Mouse (Mus musculus) mouse embryonic stem cell (cell line): ENCODE data around the gene Nectin1.

Experiments used
- in situ Hi-C, 2 experiments: fragments of 300-500 bp; cut with MboI; formaldehyde crosslinking; loops; 1 replicate in 1 of 2; 3 replicates in 1 of 2; pipeline ENCODE4 v1.14.3; 2019 to 2020; ENCODE audit warnings: low sequenced_read_pairs in 2 of 2, low pct_unique_long_range_greater_than_20kb in 1 of 2, mixed read lengths in 1 of 2; ENCODE audit not compliant: unreplicated experiment in 1 of 2

Nectin1 gene

DNA sequence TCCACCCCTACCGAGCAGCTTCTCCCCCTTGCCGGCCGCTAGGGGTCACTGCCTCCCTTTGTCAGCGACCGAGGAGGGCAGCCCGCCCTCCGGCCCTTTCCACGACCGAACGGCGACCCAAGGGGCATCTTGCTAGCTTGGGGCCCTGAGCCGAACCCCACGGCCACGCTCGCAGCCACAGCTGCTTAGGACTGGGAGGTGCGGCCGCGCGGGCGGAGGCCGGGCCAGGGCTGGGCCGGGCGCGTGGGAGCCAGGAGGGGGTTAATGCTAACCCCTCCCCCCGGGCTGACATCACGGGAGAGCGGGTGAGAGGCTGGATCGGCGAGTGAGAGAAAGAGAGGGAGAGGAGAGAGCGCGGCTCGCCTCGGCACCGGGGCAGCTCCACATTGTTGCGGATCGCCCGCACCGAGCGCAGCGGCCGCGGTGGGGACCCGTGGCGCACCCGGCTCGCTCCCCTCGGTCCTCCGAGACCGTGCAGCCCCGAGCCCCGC lies at the start of gene Nectin1:
Gene Nectin1, plus strand, starts transcription at position 338 of the 491 bp plus-strand sequence.
- in situ Hi-C loops: no loop called here

DNA sequence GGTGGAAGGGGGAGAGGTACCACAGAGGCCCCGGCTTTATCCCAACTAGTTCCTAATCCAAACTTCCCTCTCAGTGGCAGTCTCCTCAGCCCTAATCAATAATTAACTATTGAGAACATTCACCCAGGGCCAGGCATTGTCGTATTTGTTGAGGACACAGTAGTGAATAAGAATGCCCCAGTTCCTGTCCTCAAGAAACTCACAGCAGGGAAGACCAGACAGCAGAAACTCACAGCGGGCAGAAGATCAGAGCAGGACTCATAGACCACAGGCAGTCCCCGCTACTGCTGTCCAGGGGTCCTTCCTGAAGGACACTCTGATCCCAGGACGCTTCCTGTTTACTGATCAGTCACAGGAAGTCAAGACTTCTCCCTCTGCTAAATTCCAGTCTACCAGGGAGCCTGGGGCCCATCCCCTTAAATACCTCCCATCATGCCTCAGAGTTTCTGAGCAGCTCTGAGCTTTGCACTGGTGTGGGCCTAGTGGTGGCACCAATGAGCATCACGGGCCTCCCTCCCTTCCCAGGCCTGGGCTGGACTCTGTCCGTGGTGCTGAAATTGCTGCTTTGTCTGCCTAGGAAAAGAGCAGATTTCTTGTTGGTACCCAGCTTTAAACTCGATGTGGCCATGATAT lies 45.6 kb upstream of the Nectin1 start:
- in situ Hi-C loops: no loop called here

DNA sequence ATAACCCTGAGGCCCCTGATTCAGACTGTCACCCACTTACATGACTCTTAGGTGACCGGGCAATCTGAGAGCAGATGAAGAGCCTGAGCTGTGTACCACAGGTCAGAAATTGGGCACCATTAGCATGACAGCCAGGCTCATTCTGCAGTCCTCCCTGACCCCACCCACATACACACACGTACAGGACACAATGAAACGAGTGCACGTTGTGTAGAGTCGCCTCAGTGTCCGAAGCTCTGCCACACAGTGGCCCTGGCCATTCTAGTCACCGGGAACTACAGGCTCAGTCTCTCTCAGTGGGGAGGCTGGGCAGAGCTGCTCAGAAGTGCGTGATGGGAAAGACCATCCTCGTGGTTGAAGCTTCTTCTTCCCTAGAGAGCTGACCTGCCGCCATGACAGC lies 44.9 kb upstream of the Nectin1 start:
- in situ Hi-C loops: no loop called here

DNA sequence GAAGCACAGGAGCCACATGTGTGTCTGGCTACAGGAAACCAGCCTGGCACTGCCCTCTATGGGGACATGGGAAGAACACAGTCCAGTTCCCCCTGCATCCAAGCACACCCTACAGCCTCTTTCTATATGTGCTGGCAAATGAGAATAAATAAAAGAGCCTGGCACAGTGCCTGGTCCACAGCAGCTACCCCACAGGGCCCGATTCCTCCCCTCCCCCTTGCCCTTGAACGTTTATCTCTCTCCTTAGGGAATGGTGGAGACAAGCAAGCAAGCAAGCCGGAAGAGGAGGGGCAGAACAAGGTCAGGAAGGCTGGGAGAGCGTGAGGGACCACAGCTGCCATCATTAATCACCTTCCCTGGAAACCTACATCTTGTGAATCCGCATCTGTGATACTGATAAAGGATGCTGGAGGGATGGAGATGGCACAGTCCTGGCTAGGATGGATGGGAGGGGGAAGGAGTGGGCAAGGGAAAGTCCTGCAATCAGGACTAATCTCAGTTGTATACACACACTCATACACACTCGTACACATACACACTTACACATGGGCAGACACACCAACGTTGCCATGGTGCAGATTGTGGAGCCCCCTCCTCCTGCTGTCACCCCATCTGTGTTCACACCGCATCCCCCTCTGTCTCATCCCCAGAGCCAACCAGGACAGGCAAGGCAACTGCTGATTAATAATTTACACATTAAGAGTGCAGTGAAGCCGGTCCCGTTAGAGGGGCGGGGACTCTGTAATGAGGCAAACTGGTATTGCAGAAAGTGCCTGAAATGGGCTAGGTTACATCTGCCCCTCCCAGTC lies 44.2 kb upstream of the Nectin1 start:
- in situ Hi-C loops: no loop called here

DNA sequence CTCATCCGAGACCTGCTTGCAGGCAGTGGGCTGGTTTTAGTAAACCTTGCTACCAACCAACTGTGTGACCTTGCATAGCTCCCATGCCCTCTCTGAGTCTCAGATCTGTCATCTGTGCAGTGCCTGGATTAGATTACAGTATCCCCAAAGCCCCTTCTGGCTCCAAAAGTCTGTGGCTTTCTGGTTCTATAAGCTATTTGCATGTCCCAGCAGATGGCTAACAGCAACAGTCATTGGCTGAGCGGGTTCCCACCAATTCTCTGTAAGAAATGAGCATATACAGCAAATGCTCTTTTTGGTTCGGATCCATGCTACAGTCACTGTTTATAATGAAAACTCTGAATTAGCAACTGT lies 43.6 kb upstream of the Nectin1 start:
- in situ Hi-C loops: no loop called here

DNA sequence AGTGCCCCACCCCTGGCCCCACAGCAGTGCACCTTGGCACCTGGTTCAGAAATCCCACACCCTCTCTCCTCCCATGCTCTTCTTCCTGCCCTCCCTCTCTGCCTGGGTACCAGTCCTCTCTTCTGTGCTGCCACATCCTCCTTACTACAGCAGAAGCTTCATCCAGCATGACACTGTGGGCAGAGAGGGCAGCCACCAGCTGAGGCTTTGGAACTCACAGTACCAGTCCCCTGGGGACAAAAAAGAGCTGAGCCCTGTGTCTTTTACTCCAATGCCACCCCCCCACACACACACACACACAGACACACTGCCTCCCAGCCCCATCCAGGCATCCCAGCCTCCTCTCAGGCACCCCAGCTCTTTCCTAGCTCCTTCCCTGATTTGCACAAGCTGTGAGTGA lies 42.0 kb upstream of the Nectin1 start:
- in situ Hi-C loops: no loop called here

DNA sequence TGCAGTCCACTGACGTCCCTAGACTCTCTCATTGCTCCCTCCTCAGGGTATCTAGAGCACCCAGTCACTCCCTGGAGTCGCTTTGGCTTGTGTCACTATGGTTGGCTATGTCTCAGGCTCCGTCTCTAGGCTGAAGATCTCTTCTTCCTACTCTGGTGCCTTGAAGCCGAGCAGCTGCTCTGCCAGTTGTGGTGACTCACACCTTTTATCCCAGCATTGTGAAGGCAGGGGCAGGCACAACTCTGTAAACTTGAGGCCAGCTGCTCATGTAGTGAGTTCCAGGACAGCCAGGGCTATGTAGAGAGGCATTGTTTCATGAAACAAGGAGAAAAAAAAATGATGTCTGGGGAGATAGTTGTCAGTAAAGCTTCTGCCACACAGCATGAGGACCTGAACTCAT lies 36.2 kb upstream of the Nectin1 start:
- in situ Hi-C loops: no loop called here

DNA sequence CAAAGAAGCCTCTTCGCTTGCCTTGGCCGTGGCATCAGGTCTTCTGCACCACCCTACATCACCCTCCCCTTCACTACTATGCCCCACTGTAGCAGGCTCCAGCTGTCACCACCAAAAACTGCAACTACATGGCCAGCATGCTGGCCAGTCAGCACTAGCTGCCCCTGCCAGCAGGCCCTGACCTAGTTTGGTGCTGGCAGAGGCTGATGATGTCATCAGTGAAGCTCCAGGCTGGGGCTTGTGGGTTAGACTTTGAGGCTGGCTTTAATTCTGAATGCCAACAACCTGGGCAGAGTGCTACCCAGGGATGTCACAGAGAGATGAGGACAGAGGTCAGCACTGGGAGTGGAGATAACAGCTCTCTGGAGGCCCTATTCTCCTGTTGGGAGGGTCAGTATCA lies 35.1 kb upstream of the Nectin1 start:
- in situ Hi-C loops: no loop called here

DNA sequence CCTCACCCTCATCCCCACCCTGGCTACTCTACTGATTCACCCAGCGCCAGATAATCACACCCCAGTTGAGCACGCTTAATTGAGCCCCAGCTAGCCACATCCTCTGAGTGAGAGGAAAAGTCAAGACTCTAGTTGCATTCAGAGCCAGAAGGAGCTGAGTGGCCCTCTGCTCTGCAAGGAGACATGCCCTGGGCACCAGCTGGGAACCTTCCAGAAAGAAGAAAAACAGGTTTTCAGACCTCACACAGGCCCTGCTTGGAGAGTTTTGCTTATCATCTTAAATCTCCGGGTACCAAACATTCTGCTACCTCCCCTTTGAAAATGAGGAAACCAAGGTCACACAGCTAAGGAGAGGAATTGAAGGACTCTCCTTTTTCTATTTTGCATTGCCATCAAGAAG lies 30.4 kb upstream of the Nectin1 start:
- in situ Hi-C loops: no loop called here

DNA sequence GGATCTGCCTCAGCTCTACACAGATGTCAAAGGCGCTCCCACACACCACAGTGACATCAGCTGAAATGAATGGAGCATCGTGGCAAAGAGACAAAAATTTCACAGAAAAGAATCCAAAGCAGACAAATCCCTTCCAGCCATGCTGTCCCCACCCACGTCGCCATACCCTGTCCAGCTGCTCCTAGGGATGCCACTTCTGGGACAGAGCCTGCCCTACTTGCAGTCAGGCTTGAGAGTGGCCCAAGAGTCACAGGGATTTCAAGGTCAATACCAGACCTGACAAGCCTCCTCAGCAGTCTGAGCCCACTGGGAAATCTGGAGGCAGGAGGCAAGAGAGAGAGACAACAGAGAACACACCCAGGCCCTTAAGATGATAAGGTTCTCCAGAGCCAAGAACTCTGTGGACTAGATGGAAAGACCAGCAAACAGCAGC lies 24.4 kb upstream of the Nectin1 start:
- in situ Hi-C loops: no loop called here

DNA sequence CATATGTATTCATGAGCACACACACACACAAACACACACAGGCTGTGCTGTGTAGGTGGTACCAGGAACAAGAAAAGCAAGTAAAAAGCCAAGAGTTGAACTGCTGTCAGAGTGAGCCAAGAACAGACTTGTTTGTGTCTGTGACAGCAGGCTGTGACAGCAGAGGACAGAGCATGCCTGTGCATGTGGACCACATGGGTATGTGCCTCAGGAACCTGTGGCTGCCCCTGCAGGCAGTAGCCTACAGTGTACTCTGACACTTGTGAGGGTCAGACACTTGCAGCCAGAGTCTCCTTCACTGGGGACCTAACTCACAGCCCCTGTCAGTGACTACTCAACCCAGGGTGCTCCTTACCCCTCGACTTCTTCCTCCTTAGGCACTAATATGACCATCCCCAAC lies 23.7 kb upstream of the Nectin1 start:
- in situ Hi-C loops: no loop called here

DNA sequence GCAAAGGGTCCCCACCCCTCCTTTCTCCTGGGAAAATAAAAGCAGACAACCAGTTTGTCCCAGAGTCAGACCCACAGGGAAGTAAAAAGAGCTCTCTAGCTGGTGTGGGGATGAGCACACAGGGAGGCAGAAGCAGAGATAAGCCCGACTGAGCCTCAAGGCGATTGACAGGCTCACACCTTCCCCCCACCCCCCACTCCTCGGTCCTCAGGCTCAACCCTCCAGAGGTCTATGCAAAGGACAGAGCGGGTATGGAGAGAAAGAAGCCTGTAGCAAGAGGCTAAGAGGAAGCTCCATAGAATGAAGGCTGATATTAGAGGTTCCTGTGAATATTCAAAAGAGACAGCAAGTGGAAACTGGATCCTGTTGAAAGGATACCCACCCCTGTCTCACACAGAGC lies 19.7 kb upstream of the Nectin1 start:
- in situ Hi-C loops: no loop called here

DNA sequence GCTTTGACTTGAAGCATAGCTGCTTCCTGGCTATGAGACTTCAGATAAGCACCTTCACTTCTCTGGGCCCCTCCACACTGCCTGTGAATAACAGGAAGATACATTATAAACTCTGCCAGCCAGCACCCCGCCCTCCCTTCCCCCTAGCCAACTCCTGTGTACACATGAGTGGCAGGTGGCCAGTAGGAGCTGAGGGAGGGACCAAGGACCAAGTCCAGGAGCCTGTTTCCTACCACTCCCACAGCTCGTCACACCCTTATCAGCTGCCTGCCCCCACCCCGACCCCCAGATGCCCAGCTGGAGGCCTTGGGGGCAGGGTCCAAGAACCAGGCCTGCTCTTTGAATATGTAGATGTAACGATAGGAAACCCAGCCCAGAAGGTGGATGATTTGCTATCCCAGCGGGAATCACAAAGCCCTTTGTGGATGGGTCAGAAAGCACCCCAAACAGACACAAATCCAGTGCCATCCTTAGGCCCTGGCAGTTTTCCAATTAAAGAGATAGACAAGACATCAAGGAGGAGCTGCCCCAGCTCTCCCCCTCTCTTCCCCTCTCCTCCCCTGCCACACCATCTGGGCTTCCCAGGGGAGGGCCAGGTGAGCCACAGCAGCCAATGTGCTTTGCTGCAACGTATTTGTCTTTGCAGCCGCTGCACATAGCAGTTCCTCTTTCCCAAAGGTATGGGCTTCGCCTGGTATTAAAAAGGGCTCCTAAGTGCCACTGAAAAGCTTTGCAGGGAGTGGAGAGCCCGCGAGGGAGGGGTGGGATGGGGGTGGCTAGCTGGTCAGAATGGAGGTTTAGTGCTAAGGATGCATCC lies 14.1 kb upstream of the Nectin1 start:
- in situ Hi-C loops: no loop called here

DNA sequence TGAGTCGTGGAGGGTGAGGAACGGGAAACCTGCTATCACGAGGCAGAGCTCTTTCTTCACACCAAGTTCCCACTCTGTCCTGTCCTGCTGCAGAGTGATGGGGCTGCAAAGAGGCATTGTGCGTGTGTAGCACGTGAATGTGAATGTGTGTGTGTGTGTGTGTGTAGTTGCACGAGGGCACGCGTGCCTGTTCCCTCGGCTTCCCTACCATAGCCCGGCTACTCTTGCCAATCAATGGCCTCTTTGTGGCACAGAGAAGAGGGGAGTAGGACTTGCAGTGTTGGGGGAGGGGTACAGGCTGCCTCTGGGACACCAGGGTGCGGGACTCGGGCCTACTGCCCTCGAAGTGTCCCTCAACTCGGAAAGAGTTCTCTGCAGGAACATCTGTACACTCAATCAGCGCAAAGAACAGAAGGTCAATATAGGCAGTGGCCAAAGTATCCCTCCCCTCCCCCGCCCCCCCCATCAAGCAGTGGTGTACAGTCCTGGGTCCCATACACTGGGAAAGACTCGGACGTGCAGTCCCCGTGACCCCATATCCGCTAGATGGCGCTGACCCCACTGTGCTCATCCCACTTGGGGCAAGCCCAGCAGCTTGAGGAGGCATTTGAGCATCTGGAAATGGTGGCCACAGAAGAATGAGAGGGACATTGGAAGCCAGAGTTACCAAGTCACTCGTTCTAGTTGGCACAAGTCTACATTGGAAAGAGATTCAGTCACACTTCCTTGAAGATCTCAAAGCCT lies 13.3 kb upstream of the Nectin1 start:
- in situ Hi-C loops: no loop called here

DNA sequence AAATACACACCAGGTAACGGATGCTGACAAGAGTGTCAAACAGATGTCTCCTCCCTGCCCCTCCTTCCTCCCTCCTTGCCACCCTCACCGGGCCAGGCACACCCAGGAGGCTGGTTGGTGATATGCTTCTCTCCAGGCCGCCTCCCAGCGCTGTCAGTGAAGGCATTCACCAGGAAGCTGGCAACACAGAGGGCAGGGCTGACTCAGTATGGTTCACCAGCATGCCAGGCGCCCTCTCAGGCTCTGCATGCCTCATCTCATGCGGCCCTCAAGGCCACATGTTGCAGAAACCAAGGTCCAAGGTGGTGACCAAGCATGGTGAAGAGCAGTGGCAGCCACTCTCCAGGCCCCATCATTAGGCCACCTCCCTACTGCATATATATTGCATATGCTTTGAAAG lies 11.9 kb upstream of the Nectin1 start:
- in situ Hi-C loops: no loop called here

DNA sequence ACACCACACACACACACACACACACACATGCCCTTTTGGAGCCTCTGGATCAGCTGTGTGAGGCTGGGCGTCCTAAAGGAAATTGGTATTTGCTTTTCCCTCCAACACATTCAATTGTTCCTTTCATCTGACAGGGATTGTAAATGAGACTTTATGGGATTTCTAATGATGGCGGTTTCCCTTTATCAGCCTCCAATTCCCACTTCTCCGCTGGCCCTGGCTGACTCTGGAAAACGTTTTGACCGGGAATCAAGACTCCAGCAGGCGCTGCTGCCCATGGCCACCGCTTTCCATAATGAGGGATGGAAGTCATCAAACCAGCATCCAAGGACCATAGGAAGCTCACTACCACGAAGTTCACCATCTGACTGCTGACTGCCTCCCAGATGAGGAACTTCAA lies 11.1 kb upstream of the Nectin1 start:
- in situ Hi-C loops: no loop called here

DNA sequence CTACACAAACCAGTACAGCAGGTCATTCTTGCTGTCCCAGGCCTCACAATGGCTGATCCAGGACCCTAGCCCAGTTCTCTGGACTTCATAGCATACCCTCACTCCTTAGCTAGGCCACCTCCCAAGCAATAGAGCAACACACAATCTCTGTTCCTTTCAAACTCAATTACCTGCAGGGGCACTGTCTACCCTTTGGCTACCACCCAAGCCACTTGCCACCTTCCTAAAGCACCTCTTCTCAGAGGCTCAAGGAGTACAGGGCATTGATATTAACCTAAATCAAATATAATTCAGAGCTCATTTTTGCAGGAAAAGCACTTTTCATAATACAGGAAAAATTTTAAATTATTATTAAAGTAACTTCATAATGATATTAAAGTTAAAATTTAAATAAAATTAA lies 8.8 kb upstream of the Nectin1 start:
- in situ Hi-C loops: no loop called here

DNA sequence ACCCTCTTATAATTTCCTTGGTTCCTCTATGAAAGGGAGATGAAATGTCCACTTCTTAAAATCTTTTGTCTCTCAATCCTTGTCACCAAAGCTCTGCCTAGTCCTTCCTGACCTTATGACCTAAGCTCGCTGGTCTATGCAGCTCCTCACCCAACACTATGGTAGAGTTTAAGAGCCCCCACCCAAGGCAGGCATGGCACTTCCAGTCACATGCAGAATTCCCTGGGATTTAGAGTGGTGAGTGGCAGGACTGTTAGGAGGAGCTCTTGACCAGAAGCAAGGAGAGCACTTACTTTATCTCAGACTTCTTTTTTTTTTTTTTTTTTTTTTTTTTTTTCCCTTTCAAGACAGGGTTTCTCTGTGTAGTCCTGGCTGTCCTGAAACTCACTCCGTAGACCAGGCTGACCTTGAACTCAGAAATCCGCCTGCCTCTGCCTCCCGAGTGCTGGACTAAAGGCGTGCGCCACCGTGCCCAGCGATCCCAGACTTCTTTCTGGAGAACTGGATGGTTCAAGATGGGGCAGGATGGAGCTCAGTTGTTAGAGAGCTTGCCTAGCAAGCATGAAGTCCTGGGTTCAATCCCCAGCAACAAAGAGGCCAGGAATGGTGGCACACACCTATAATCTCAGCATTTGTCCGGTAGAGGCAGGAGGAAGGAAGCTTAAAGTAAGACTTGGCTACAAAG lies 7.6 kb upstream of the Nectin1 start:
- in situ Hi-C loops: no loop called here
